Mouse (Mus musculus): ENCODE measurements around the gene Syt7.
A peak's percentile ranks its signal among the peaks of the same experiment; 100 is the strongest.

Gene Syt7

DNA sequence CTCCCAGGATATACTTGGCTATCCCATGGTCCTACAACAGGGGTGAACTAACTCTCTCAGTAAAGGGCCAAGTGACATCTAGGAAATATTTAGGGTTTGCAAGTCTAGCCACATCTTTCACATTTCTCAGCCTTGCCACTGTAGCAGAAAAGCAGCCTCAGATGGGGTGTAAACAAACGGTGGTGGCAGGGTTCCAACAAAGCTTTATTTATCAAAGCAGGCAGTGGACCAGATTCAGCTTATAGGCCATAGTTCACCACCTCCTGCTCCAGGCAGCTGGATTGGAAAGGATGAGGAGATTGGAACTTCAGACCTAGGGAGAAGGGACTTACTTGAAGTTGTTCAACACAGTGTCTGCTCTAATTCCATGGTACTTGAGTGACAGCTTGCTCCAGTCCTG lies 35.9 kb downstream of the Syt7 start:
- DNase-seq (ENCODE audit: low read depth, low spot score) = no peak

DNA sequence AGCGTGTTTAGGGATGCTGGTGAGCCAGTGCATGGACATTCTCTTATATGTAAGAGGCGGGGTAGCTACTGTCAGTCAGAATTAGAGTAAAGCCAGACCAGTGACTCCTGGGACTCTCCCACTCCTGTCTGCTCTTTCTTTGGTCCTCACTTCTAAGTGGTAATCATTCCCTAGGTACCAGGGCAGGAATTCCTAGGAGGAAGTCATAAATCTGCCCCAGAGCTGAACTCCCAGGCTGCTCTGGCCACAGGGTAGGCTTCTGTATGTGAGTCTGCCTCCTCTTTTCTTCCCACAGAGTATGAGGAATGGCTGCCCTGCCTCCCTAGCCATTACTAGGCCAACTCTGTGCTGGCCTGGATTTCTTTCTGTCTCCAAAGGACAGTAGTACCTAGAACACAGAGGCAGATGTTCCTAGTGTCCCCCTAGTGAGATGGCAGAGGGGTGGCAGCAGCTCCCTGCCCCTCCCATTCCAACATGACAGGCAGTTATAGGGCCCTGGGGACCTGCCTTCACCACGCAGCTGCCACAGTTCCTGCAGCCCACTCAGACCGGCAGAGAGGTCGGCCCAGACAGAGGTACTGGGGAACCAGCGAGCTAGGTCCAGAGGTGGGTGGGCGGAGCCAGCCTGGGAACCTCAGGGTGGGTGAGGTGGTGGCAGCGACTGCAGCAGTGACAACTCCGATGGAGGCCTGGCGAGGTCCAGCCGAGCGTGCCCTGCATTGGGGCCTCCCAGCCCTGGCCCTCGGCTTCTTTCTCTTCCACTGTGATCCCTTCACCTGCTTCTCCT lies 36.8 kb downstream of the Syt7 start:
- DNase-seq (ENCODE audit: low read depth, low spot score) = no peak

DNA sequence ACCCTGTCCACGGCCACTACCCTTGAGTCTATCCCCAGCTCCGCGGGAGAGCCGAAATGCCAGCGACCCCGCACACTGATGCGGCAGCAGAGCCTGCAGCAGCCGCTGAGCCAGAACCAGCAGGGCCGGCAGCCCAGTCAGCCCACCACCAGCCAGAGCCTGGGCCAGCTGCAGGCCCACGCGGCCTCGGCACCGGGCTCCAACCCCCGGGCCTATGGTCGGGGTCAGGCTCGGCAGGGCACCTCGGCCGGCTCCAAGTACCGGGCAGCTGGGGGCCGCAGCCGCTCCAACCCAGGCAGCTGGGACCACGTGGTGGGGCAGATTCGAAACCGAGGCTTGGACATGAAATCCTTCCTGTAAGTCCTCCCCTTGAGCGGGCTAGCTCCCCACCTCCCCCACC lies 37.4 kb downstream of the Syt7 start:
- DNase-seq (ENCODE audit: low read depth, low spot score) = no peak

DNA sequence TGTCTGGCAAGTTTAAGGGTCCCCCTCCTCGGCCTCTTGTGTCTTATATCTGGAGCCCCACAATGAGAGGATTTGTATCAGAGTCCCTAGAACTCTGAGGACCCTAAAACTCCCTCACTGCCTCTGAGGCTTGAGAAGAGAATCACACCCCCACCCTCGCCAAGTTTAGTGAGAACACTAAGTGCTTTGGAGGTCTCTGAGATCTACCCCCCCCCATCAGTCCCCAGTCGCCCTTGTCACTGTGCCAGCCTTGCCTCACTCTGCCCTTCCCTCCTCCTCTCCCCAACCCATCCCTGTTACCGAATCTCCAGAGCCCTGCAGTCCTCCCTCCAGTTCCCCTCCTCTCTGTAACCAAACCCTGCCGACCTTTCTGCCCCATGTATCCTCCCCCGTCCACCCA lies 37.9 kb downstream of the Syt7 start:
- no peak for DNase-seq (ENCODE audit: low read depth, low spot score)

DNA sequence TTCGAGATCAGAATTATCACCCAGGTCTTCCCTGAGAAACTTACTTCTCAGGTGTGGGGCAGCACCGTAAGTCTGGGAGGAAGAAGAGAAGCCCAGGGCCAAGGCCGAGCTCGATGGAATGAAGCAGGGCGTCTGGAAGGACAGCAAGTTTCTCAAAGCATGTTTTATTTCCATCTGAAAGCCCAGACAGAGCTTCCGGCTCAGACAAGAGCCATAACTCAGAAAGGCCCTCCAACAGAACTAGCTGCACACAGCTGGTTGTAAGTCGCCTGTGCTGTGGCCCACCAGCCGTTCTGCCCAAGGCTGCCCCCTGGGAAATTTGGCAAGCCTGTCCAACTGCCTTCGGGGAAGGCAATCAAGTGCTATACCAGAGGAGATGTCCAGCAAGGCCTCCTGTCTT lies 38.5 kb downstream of the Syt7 start:
- no peak for DNase-seq (ENCODE audit: low read depth, low spot score)

DNA sequence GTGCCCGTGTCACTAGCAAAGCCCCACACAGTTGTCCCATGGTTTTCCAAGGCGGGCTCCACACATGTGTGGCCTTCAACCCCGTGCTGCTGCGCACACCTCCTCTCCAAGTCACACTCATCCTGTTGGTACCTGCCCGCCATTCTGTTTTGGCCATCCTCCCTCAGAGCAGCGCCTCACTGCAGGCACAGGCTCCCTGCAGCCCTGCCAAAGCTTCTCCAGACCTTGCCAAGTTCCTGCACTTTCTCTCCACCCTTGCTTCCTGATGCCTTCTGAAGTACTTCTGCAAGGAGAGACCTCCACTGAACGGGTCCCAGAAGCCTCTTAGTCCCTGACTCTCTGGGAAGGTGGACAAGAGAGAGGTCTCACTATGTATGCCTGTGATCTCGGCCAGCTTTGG lies 40.5 kb downstream of the Syt7 start:
- no peak for DNase-seq (ENCODE audit: low read depth, low spot score)

DNA sequence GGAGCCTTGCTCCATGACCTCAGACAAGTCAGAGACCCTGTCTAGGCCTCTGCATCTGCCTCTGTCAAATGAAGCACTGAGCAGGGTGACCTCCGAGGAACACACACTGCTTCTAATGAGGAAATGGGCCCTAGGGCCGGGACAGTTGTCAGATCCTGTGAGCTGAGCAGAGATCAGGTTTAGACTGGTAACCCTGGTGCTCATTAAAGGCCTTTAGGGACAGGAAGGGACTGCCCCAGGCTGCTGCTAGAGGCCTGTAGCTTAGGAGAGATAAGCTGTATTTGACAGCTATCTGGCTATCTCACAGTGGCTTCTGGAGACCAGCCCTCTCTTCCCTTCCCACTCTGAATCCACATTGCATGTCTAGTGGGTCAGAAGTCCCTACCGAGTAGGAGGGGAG lies 42.5 kb downstream of the Syt7 start:
- no peak for DNase-seq (ENCODE audit: low read depth, low spot score)

DNA sequence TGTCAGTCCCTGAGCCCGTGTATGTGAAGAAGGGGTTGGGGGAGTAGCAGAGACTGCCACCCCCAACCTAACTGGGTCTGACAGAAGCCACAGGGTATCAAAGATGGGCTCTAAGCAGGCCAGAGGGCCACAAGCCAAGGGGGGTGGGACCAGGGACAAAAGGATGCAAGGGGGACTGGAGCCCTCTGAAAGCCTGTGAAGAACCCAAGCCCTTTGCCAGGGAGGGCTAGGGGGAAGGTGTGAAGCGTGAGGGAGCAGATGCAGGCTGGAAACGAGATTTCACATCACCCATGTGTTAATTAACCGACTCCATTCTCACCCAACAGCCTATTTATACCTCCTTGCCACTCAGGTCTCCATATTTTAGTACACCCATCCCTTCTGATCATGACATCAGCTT lies 43.0 kb downstream of the Syt7 start:
- no peak for DNase-seq (ENCODE audit: low read depth, low spot score)

DNA sequence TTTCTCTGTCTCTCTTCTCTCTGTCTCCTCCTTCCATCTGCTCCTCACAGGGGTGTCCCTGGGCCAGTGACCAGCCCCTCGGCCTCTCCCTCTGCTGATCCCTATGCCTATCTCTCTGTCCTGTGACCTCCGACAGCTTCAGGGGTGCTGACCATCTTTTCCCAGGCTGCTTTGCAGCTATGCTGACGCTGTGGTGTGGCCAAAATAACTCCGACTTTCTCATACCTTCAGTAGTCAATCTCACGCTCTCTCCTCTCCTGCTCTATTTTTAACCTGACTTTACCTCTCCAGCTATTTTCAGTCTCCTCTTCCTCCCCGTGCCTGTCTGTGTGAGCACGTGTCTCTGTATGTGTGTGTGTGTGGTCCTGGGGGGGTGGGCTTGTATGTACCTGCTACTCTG lies 44.3 kb downstream of the Syt7 start:
- no peak for DNase-seq (ENCODE audit: low read depth, low spot score)

DNA sequence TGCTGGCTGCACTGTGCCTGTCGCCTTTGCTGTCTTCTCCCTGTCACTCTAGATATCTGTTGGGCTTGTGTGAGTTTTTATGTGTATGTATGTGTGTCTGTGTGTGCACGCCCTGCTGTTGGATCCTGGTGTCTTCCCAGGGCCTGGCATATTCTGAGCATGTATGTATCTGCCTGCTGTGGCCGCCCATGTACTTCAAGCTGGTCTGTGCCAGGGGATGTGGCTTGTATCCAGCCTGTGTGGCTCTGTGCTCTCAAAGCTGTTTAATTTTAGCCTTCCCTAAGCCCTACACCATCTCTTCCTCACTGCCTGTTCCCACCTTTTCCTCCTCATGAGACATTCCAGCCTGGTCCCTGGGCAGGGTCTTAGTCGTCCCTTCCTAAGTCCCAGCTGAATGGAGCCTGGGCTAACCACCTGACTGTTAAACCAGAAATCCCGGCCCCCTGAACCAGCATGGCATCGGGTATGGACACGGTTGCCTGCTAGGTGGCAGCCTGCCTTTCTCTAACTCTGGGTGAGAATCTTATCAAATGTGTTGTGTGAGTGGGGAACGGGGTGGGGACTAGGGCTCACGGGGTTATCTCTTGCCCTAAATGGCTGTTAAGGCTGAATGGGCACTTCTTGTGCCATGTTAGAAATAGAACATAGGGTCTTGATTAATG lies 45.1 kb downstream of the Syt7 start:
- DNase-seq (ENCODE audit: low read depth, low spot score) = no peak

DNA sequence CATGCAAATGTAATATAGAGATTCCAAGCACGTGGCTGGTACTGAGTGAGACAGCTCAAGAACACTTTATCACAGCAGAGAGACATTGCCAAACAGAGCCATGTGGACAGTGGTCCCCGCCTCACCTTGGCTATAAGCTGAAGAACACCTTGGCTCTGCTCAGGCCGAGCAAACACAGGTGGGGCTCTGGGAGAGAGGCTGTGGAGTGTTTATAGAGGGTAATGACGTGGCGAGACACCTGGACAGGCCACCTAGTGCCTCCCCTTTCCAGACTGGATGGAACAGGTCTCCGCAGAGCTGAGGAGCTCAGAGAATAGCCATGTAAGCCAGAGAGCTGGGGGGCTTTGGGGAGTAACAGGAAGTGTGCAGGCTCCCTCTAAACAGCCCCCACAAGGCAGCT lies 46.0 kb downstream of the Syt7 start:
- no peak for DNase-seq (ENCODE audit: low read depth, low spot score)

DNA sequence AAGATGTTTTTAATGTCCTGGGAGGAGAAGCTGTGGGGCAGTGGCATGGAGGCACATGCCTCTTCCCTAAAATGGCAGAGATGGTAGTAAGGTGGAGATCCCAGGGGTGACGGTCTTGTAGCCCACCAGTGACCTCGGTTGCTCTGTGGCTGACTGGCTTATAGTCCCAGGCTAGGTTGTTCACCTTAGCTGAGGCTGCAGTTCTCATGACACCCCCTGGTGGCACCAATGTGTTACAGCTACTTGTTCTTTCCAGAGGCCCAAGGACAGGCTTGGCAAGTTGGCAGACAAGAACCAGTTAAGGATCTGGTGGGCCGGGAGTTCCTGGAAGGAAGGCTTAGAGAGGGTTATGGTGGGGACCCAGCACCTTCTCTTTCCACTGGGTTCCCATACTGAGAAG lies 47.0 kb downstream of the Syt7 start:
- peak; percentile 82 for DNase-seq (ENCODE audit: low read depth, low spot score)

DNA sequence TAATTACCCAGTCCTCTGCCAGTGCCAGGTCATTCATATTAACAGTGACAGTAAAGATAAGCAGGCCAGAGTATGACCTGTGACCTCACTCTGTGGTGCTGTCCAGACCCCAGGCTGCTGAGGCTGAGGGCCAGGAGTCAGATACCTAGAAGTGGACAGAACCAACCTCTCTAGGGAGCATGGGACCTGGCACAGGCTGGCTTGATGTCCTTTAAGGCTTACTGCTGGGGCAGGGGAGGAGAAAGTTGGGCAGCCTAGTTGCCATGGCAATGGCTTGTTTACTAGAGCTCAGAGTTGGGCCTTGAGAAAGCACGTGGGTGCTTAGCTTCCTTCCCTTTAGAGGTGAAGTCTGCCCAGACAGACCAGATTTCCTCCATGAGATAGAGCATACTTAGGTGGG lies 47.8 kb downstream of the Syt7 start:
- no peak for DNase-seq (ENCODE audit: low read depth, low spot score)

DNA sequence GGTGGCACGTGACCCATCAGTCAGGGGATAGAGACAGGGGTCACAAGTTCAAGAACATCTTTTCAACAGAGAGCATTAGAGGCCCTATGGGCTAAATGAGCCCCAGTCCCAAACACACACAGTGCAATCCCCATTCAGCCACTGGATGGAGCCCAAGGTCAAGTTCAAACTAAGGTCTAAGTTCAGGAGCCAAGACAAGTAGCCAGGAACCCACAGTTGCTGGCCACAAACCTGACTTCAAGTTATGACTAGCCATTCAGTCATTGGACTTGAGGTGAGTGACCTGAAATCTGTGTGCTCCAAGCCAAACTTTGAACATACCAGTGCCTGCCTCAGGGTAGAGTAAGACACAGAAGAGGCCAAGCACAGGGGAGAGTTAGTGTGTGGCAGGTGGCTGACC lies 48.6 kb downstream of the Syt7 start:
- DNase-seq (ENCODE audit: low read depth, low spot score) = peak; percentile 58

DNA sequence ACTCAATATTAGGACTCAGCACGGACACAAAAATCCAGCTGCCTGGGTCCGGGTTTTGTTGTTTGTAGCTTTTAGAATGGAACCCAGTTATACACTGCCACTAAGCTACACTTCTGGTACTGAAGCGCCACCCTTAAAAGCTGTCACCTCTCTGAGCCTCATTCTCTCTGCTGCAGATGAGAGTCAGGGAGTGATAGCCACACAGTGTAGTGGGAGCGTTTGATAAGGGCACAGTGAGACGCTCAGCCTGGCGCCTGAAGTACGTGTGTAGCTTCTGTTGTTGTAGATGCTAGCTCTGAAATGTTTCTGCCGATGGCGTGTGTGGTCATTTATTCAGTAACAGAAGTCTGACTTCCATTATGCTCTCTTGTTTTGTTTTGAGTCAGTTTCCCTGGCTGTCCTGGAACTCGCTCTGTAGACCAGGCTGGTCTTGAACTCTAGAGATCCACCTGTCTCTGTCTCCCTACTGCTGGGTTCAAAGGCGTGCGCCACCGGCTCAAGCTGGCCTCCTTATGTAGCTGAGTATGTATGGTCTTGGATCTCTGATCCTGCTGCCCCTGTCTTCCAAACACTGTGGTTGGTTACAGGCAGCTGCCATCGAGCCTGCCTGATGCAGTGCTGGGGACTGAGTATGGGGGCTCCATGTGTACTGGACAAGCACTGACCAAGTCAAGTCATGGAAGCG lies 55.9 kb downstream of the Syt7 start:
- DNase-seq (ENCODE audit: low read depth, low spot score) = no peak

DNA sequence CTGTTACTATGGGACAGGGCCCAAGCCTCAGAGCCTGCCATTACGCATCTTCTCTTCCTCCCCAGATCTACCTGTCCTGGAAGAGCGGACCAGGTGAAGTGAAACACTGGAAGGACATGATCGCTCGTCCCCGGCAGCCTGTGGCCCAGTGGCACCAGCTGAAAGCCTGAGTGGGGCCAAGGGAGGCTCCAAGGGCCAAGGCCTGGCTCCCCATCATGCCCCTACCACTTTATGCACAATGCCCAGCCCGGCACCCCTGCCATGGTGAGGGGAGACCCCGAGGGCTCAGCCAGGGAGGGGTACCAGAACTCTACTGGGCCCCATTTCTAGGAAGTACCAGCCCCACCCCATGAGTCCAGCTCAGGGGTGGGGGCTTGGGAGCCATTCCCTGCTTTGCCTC lies 59.4 kb downstream of the Syt7 start:
- no peak for DNase-seq (ENCODE audit: low read depth, low spot score)

DNA sequence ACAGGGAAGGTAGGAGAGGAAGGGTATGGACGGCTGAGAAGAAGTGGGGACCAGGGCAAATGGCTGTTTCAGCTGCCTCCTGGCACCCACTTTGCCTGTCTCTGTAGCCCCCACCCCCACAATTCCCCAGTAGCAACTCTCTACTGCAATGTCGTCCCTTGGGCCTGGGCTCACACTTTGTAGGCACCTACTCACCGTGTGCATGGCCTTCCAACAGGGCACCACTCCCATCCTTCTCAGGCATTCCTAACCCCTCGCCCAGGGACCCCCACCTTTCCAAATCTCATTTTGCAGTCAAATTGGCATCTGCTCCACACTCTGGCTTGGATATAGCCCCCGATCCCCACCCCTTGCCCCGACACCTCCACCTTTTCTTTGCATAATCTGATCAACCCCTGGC lies 60.3 kb downstream of the Syt7 start:
- no peak for DNase-seq (ENCODE audit: low read depth, low spot score)

DNA sequence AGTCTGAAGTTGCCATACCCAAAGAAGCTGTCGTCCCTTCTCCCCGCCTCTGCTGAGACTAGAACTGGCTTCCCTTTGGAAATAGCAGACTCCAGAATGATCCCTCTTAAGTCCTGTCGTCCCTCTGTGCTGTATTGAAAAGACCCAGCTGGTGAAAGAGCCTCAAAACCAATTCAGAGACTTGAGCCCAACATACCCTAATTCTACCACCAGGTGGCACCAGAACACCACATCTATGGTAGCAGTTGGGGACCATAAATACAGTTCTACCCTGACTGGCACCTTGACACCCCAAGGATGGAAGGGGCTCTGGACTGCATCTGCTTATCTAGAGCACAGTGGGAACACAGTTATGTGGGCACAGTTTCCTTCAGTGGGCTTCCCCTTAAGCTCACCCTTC lies 60.8 kb downstream of the Syt7 start:
- DNase-seq (ENCODE audit: low read depth, low spot score) = peak; percentile 82

DNA sequence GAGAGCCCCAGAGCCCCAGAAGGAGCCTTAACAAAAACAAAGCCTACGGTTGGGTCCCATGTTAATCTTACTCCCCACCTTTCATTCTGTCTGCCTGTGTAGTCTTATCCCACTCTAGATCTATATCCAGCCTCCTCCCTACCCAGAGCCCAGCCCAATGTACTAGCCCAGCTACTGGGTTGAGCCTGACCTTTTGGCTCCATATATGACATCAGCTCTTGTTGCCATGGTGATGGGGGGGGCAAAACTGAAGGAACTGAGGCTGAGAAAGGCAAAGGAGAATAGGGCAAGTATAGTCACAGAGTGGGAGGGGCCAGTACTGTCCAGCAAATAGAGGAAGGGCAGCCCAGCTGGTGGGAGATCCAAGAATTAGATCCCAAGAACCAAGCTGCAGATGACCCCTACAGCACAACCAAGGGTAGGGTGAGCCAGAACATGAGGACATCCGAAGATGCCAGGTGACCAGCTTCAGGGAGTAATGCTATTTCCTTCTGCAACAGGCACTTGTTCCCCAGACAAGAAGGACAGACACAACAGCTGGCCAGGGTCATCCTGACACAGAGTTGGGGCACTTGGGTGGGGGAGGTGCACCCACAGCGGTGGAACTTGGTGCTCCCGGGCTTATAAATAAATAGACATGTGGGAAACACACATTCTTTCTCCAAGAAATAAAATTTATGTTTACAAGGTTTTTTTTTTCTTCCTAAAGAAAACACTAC lies 66.0 kb downstream of the Syt7 start:
- no peak for DNase-seq (ENCODE audit: low read depth, low spot score)

DNA sequence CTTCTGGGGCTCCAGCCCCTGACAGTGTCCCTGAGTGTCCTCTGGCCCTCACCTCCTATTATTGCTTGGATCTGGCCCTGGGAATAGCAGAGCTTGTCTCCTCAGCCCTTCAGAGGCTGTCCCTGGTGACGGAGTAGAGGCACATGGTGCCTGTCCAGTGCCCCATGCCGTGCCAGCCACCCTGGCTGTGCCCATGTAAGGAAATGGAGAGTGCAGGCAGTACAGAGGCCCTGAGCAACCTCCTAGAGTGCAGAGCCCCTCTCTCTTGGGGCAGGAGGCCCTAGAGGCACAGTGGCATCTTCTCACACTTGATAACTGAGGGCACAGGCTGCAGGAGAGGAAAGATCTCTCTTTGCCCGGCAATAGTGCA lies 66.5 kb downstream of the Syt7 start:
- no peak for DNase-seq (ENCODE audit: low read depth, low spot score)

DNA sequence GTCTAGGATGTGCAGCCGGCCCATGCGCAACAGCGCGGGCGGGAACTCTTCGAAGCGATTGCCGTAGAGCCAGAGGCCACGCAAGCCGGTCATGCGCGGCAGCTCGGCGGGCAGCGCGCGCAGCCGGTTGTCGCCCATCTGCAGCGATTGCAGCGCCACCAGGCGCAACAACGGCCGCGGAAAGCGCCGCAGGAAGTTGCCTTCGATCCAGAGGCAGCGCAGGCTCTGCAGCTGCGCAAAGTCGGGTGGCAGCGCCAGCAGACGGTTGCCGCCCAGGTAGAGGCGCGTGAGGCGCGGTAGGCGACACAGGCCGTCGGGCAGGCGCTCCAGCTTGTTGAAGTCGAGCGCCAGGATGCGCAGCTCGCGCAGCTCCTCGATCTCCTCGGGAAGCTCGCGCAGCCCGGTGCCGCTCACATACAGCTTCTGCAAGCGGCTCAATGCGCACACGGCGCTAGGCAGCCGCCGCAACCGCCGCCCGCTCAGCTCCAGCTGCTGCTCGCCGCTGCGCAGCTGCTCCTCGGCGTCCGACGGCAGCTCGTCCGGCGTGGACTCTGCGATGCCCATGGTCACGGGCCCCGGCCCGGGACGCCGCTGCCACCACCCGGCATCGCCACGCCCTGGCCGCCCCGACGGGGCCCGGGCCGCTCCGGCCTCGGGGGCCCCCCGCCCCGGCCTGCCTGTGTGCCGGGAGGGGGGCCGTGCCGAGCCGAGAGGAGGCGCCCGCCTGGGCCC lies 68.0 kb downstream of the Syt7 start, which contains the start of gene Lrrc10b:
Gene Lrrc10b, minus strand, starts transcription at position 722 of the 732 bp plus-strand sequence.
- DNase-seq (ENCODE audit: low read depth, low spot score) = peak; percentile 81

DNA sequence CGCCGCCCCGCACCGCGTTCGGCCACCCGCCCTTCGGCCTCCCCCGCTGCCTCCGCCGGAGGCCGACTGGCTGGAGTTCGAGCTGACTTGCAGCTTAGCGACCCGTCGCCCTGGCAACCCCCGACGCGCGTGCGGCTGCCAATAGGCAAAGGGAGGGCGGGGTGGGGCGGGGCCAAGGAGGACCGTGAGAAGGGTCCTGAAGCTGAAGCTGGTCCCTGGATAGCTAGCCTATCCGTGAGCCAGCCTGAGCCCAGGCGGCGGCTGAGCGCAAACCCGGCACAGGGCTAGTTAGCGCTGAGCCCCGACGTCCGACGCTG lies 68.6 kb downstream of the Syt7 start:
- DNase-seq (ENCODE audit: low read depth, low spot score) = peak; percentile 89
